Mouse (Mus musculus): ENCODE measurements around the gene Nup85. TPM values are rescaled to one million over a fixed set of nuclear protein-coding genes. Genes with fewer than 3 reads are reported as not detected.

Nup85 gene
- polyA plus RNA-seq (2014; fragmentation: Nextera tagmentation; extraction: Ambion mirVana) = 204 and 210 TPM in 2 replicates

DNA sequence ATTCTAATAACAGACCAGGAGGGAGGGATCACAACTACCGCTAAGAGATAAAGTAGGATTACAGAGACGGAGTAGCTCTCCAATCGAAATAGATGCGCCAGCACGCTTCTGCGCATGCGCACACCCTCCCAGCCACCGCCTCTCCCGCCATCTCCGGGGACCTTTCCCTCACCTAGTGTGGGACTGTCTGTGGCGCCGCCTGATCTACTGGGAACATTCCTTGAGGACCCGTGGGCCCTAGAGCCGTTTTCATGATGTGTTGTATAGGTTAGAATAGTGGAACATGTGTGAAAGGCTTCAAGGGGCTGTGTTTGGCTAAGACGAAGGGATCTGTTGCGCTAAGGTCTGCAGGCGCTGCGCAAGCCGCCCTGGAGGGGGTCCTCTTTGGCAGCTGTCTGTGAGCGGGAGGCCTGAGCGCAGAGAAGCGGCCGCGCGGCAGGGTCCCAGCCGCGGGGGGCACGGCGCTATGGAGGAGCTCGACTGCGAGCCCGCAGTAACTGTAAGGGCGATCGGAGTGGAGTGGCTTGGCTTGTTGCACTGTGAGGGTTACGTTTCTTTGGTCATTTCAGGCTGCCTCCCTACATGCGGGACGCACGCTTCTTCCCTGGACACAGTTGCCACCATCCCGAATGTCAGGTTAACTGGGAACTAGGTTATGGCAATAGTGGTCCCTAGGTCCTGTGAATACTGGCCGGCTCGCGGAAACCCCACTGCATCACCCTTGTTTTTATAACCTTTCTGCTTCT, at the start of gene Nup85:
TSS of gene Nup85 (plus strand) at position 371 of the 746 bp plus-strand sequence.
- Histone ChIP-seq H3K27me3 (ENCODE audit: control insufficient read depth, insufficient read depth, low read length) (no peaks in the 10 kb centered on the region), H3K9me3 (replicated peaks; ENCODE audit: control insufficient read depth, low read length) (no peaks in the 10 kb centered on the region), H3K9ac (replicated peaks; ENCODE audit: low read length) (peak within 1 kb of the TSS; percentile 78), H3K27ac (replicated peaks; ENCODE audit: low read depth, low read length) (peak within 1 kb of the TSS; percentile 57; the same call in 1 of the 2 replicates), H3K4me3 (ENCODE audit: low read depth, low read length) (peak within 1 kb of the TSS; percentile 76), H3K36me3 (replicated peaks; ENCODE audit: control insufficient read depth, insufficient read depth, low read depth, low read length) (peaks cover 4% of the 10 kb centered on the region), H3K4me1 (ENCODE audit: control insufficient read depth, insufficient read depth, low read length) (peaks cover 3% of the 10 kb centered on the region; the same call in 1 of the 2 replicates), H3K4me2 (ENCODE audit: low read depth, low read length) (peak within 1 kb of the TSS; percentile 78)
- DNase-seq (ENCODE audit: low spot score) (peak; percentile 97), ATAC-seq (replicated peaks; ENCODE audit: insufficient number of reproducible peaks, low FRiP score, low TSS enrichment, low read depth) (peak; percentile 90)
- 0% methylated on average over 42 of the region's 42 CpGs for whole genome bisulfite sequencing

- Histone ChIP-seq H3K27ac (replicated peaks; ENCODE audit: low read depth, low read length) (no peak overlapping the region), H3K9ac (replicated peaks; ENCODE audit: low read length) (peak overlapping the region; percentile 28; the same call in 1 of the 2 replicates), H3K4me1 (ENCODE audit: control insufficient read depth, insufficient read depth, low read length) (peaks cover 10% of the 10 kb centered on the region; the same call in 1 of the 2 replicates), H3K4me3 (ENCODE audit: low read depth, low read length) (no peak overlapping the region), H3K9me3 (replicated peaks; ENCODE audit: control insufficient read depth, low read length) (no peaks in the 10 kb centered on the region), H3K4me2 (ENCODE audit: low read depth, low read length) (no peak overlapping the region), H3K27me3 (ENCODE audit: control insufficient read depth, insufficient read depth, low read length) (no peaks in the 10 kb centered on the region), H3K36me3 (replicated peaks; ENCODE audit: control insufficient read depth, insufficient read depth, low read depth, low read length) (no peaks in the 10 kb centered on the region)
- ATAC-seq (replicated peaks; ENCODE audit: insufficient number of reproducible peaks, low FRiP score, low TSS enrichment, low read depth) (no peak), DNase-seq (ENCODE audit: low spot score) (no peak)
- 72% methylated on average over 6 of the region's 6 CpGs for WGBS
Observed at GRCm38 (mm10) chr11:115515021-115515420, 49.2 kb upstream of the Nup85 start.

GRCm38 (mm10) chr11:115516942-115517341, 47.3 kb upstream of the Nup85 start:
- no peak for DNase-seq (ENCODE audit: low spot score)
- Histone ChIP-seq H3K27me3 (ENCODE audit: control insufficient read depth, insufficient read depth, low read length) (no peaks in the 10 kb centered on the region), H3K4me2 (ENCODE audit: low read depth, low read length) (no peak overlapping the region), H3K27ac (replicated peaks; ENCODE audit: low read depth, low read length) (no peak overlapping the region), H3K4me3 (ENCODE audit: low read depth, low read length) (no peak overlapping the region), H3K9ac (replicated peaks; ENCODE audit: low read length) (no peak overlapping the region), H3K4me1 (ENCODE audit: control insufficient read depth, insufficient read depth, low read length) (peaks cover 2% of the 10 kb centered on the region; the same call in 1 of the 2 replicates), H3K36me3 (replicated peaks; ENCODE audit: control insufficient read depth, insufficient read depth, low read depth, low read length) (no peaks in the 10 kb centered on the region), H3K9me3 (replicated peaks; ENCODE audit: control insufficient read depth, low read length) (no peaks in the 10 kb centered on the region)
- no peak for ATAC-seq (replicated peaks; ENCODE audit: insufficient number of reproducible peaks, low FRiP score, low TSS enrichment, low read depth)
- WGBS = 84% methylated on average over 5 of the region's 5 CpGs

DNA sequence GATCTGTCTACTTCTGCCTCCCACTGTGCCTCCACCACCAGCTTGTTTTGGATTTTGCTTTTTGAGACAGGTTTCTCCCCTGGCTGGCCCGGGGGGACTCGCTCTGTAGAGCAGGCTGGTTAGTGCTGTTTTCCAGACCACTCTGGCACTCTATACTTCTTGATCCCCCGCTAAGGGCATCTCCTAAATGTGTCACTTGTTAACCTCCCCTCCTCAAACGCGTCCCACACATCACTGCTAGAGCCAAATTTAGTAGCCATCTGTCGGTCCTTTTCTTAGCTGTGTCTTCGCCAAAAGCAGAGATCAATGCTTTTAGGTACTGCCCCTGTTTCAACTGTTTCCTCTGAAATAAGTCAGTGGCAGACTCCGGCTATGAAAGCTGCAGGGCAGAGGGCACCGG, 45.5 kb upstream of the Nup85 start:
- no peak overlapping the region for H3K4me2 ChIP-seq (ENCODE audit: low read depth, low read length)
- ATAC-seq (replicated peaks; ENCODE audit: insufficient number of reproducible peaks, low FRiP score, low TSS enrichment, low read depth) = no peak
- WGBS = 70% methylated on average over 9 of the region's 9 CpGs
- H3K4me1 ChIP-seq (ENCODE audit: control insufficient read depth, insufficient read depth, low read length) = no peaks in the 10 kb centered on the region
- no peak overlapping the region for H3K9ac ChIP-seq (replicated peaks; ENCODE audit: low read length)
- no peaks in the 10 kb centered on the region for H3K9me3 ChIP-seq (replicated peaks; ENCODE audit: control insufficient read depth, low read length)
- H3K4me3 ChIP-seq (ENCODE audit: low read depth, low read length) = no peak overlapping the region
- no peaks in the 10 kb centered on the region for H3K27me3 ChIP-seq (ENCODE audit: control insufficient read depth, insufficient read depth, low read length)
- no peak for DNase-seq (ENCODE audit: low spot score)
- H3K36me3 ChIP-seq (replicated peaks; ENCODE audit: control insufficient read depth, insufficient read depth, low read depth, low read length) = no peaks in the 10 kb centered on the region
- H3K27ac ChIP-seq (replicated peaks; ENCODE audit: low read depth, low read length) = no peak overlapping the region

DNA sequence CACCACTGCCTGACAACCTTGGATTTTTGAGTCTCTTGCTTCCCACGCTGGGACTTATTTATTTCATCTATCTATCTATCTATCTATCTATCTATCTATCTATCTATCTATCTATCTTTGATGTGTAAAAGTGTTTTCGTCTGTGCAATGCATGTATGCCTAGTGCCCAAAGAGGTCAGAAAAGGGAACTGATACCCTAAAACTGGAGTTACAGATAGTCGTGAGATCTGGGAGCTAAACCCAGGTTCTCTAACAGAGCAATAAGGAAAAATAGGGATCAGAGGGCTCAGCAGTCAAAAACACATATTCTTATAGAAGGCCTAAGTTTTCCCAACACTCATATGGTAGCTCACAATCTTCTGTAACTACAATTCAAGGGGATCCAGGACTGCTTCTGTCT, 44.7 kb upstream of the Nup85 start:
- DNase-seq (ENCODE audit: low spot score) (no peak), ATAC-seq (replicated peaks; ENCODE audit: insufficient number of reproducible peaks, low FRiP score, low TSS enrichment, low read depth) (no peak)
- no peaks in the 10 kb centered on the region for H3K4me1 ChIP-seq (ENCODE audit: control insufficient read depth, insufficient read depth, low read length)
- H3K9me3 ChIP-seq (replicated peaks; ENCODE audit: control insufficient read depth, low read length) = no peaks in the 10 kb centered on the region
- no peak overlapping the region for H3K4me2 ChIP-seq (ENCODE audit: low read depth, low read length)
- H3K27ac ChIP-seq (replicated peaks; ENCODE audit: low read depth, low read length) = no peak overlapping the region
- H3K9ac ChIP-seq (replicated peaks; ENCODE audit: low read length) = no peak overlapping the region
- H3K4me3 ChIP-seq (ENCODE audit: low read depth, low read length) = no peak overlapping the region
- WGBS = 87% methylated on average over 3 of the region's 3 CpGs
- no peaks in the 10 kb centered on the region for H3K27me3 ChIP-seq (ENCODE audit: control insufficient read depth, insufficient read depth, low read length)
- H3K36me3 ChIP-seq (replicated peaks; ENCODE audit: control insufficient read depth, insufficient read depth, low read depth, low read length) = no peaks in the 10 kb centered on the region

DNA sequence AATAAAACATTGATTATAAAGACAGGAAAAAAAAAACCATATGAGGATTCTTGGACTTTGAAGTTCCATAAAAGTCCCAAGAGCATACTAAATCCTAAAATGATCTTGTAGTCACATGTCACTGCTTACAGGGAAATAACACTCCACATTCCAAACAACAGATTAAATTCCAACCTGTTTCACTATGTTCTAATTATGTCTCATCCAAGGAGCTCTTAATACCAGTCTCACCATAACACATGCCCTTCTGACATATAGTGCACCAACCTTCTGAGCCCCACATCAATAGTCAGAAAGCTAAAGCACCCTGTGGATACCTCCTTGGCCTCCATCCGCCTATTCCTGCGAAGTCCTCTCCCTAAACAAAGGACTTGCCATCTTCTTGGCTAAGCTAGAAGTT, 44.0 kb upstream of the Nup85 start:
- H3K4me3 ChIP-seq (ENCODE audit: low read depth, low read length) = no peak overlapping the region
- H3K9ac ChIP-seq (replicated peaks; ENCODE audit: low read length) = no peak overlapping the region
- DNase-seq (ENCODE audit: low spot score) = no peak
- 80% methylated on average over 2 of the region's 2 CpGs for WGBS
- H3K4me2 ChIP-seq (ENCODE audit: low read depth, low read length) = no peak overlapping the region
- ATAC-seq (replicated peaks; ENCODE audit: insufficient number of reproducible peaks, low FRiP score, low TSS enrichment, low read depth) = no peak
- no peak overlapping the region for H3K27ac ChIP-seq (replicated peaks; ENCODE audit: low read depth, low read length)
- no peaks in the 10 kb centered on the region for H3K4me1 ChIP-seq (ENCODE audit: control insufficient read depth, insufficient read depth, low read length)
- H3K9me3 ChIP-seq (replicated peaks; ENCODE audit: control insufficient read depth, low read length) = no peaks in the 10 kb centered on the region
- H3K36me3 ChIP-seq (replicated peaks; ENCODE audit: control insufficient read depth, insufficient read depth, low read depth, low read length) = no peaks in the 10 kb centered on the region
- H3K27me3 ChIP-seq (ENCODE audit: control insufficient read depth, insufficient read depth, low read length) = no peaks in the 10 kb centered on the region

- no peaks in the 10 kb centered on the region for H3K9me3 ChIP-seq (replicated peaks; ENCODE audit: control insufficient read depth, low read length)
- no peak overlapping the region for H3K9ac ChIP-seq (replicated peaks; ENCODE audit: low read length)
- no peaks in the 10 kb centered on the region for H3K27me3 ChIP-seq (ENCODE audit: control insufficient read depth, insufficient read depth, low read length)
- 86% methylated on average over 4 of the region's 4 CpGs for WGBS
- peaks cover 2% of the 10 kb centered on the region for H3K36me3 ChIP-seq (replicated peaks; ENCODE audit: control insufficient read depth, insufficient read depth, low read depth, low read length)
- H3K4me3 ChIP-seq (ENCODE audit: low read depth, low read length) = no peak overlapping the region
- H3K27ac ChIP-seq (replicated peaks; ENCODE audit: low read depth, low read length) = no peak overlapping the region
- DNase-seq (ENCODE audit: low spot score) = no peak
- no peak for ATAC-seq (replicated peaks; ENCODE audit: insufficient number of reproducible peaks, low FRiP score, low TSS enrichment, low read depth)
- H3K4me1 ChIP-seq (ENCODE audit: control insufficient read depth, insufficient read depth, low read length) = no peaks in the 10 kb centered on the region
- H3K4me2 ChIP-seq (ENCODE audit: low read depth, low read length) = no peak overlapping the region
Observed at GRCm38 (mm10) chr11:115521080-115521479, 43.2 kb upstream of the Nup85 start.

DNA sequence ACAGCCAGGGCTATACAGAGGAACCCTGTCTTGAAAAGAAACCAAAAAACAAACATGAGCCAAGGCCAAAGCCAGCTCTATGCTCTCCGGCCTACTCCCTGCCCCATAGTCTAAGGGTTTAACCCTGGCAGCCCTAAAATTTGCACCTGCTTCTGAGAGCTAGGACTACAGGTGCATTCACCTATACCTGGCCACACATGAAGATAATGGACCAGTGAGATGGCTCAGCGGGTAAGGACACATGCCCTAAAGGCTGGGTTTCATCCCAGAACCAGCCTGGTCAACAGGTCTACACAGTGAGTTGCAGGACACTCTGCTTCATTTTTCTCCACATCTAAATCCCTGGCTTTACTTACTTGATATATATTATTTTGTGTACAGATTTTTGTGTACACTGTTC, 42.0 kb upstream of the Nup85 start:
- ATAC-seq (replicated peaks; ENCODE audit: insufficient number of reproducible peaks, low FRiP score, low TSS enrichment, low read depth) = no peak
- Histone ChIP-seq H3K9ac (replicated peaks; ENCODE audit: low read length) (no peak overlapping the region), H3K9me3 (replicated peaks; ENCODE audit: control insufficient read depth, low read length) (no peaks in the 10 kb centered on the region), H3K4me2 (ENCODE audit: low read depth, low read length) (no peak overlapping the region), H3K27me3 (ENCODE audit: control insufficient read depth, insufficient read depth, low read length) (no peaks in the 10 kb centered on the region), H3K27ac (replicated peaks; ENCODE audit: low read depth, low read length) (no peak overlapping the region), H3K4me3 (ENCODE audit: low read depth, low read length) (no peak overlapping the region), H3K4me1 (ENCODE audit: control insufficient read depth, insufficient read depth, low read length) (no peaks in the 10 kb centered on the region), H3K36me3 (replicated peaks; ENCODE audit: control insufficient read depth, insufficient read depth, low read depth, low read length) (peaks cover 3% of the 10 kb centered on the region)
- 90% methylated on average over 2 of the region's 2 CpGs for WGBS
- DNase-seq (ENCODE audit: low spot score) = no peak

All from embryonic facial prominence, embryonic 11.5 days (tissue).